Mouse (Mus musculus) lung, postnatal 36 days (tissue): Measurements from ENCODE around the gene A630089N07Rik.

Source experiments
- DNase-seq: peaks from one replicate; pipeline ENCODE4 v3.0.0; 2022; ENCODE audit warnings: mixed read lengths

A630089N07Rik gene

DNA sequence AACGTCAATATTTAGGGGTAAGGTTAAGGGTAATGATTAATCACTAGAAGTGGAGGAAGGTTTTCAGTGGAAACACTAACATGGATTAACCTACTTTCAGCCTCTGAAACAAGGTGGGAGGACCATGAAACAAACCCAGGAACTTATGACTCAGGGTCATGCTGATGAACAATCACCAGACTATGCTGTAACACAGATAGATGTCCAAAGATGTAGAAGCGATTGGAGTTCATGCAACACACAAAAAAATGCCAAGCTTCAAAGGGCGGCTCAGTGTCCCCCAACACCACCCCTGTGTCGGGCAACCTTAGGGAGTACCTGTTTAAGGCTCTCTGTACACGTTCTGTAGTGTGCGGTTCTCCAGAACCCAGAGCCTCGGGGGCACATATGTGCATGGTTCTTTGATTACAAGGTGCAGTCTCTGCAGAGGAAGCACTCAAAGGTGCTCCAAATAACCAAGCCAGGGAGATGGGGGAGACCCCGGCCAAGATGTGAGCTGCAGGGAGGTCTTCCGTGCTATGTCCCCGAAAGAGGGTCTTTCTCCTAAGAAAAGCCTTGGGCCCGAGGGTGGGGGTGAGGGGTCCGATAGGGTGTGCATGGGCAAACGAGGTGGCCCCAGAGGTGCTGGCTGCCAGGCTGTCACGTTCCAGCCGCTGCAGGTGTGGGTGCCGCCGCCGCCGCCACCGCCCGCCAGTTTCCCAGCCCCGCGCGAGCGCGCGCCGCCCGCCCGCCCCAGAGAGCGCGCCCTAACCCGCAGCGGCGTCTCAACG, 120.7 kb downstream of the A630089N07Rik start:
- DNase-seq: peak; percentile 29

DNA sequence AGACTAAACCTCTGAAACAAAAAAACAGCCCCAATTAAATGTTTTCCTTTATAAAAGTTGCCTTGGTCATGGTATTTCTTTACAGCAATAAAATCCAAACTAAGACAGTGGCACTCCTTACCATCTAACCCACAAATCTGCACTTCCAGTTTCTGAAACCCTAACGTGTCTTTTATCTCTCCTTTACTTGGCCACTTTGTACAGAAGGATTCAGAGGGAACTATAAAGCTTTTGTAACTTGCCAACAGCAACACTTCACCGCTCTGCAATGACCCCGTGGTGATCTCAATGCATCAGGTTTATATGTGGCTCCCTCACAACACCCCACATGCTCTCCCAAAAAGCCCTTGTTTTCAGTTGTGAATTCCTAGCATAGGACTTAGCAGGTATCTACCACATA, 121.9 kb downstream of the A630089N07Rik start:
- DNase-seq: no peak

DNA sequence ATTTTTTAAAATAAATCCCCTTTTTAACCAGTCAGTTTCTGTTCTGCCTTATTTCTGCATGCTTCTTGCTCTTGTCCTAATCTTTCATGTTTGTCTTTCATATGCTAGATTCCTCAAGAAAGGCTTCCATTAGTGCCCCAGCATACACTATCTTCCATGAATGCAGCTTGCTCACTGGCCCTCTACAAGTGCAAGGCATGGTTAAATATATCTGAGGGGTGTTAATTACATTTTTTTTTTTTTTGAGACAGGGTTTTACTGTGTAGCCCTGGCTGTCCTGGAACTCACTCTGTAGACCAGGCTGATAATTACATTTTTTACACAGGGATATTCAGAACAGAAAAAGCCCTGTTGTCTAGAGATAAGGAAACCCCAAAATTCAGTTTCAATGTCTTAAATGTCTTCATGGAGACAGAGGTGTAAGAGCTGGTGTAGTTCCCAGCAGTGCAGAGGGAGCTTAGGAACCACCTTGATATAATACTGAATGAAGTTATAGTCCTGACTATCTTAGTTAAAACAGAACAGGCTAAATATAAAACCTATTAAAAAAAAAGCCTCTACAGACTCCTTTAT, 123.8 kb downstream of the A630089N07Rik start:
- DNase-seq: no peak

DNA sequence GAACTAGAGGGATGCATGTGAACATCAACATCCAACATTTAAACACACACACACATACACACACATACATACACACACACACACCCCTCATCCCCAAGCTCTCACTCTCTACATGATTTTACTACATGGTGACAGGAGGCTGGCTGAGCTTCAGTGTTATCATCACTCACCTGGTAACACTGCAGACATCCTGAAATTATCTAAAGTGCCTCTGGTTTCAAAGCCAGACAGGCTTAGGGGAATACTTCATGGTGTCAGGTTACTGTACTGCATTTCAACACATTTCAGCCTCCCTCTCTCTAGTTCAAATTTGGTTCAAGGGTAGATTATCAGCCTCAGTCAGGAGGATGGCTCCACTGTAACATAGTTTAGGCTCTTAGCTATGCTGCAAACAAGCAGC, 124.6 kb downstream of the A630089N07Rik start:
- DNase-seq: no peak

DNA sequence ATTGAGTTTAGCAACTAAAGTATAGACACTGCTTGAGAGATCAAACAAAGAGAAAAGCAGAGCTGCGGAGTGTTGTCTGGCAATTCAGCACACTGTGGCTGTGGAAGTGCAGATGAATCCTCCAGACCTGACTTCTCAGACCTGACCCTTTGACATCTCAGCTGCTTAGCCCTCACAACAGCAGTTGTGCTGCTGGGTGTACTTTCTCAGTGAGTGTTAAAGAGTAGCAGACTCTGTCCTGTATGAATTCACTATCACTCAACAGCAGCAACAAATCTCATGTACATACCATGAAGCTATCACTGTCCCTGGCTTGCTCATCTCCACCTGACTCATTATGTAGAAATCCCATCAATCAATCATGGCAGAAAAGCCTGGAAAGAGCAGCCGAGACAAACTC, 126.2 kb downstream of the A630089N07Rik start:
- DNase-seq: no peak

DNA sequence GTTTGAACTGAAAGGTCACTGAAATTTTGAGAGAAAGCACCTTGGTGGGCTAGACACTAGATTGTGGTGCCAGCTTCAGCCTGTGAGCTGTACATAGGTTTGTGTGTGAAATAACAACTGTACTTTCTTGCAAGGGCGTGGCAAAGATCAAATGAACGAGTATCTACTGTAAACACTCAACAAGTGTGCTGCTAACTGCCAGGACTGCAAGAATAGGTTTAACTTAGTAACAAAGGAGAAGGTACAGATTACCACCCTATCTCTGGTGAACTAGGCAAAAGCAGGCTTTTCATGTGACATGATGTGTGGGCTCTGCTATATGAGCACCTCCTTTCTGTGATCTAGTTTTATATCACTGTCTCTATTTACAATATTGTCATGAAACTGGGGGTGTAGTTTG, 128.9 kb downstream of the A630089N07Rik start:
- DNase-seq: no peak

DNA sequence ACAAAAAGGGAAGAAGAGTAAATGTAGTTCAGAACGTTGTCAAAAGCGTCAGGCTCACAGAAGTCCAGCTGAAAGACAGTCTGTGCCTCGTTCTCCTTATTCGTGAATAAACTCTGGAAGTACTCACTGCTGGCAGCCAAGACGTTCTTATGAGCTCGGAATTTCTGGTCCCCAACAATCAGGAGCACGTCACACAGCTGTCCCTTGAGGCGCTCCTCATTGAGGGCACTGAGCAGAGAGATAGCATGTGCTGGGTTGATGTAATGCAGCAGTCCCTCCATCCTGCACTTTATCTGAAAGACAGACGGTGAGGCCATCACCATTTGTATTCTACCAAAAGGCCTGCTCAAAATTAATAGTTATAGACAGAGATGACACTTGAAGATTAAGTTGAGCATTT, 129.4 kb downstream of the A630089N07Rik start:
- DNase-seq: no peak

DNA sequence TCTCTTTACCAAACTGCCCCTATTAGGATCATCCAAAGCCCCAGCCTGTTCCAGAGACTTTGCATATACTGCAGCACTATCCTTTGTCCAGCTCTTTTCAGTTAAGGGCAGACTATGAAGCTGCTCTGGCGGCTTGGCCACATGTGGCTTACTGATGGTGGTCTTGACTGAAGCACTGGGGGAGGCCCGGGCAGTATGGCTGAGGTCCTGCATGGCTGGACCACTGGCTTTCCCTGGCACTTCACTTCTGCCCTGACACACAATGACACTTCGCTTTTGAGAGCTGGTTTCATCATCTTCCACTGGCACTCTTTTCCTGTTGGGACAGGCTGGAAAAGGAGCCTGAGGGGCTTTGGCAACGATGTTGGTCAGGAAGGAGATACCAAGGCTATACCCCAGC, 129.9 kb downstream of the A630089N07Rik start:
- DNase-seq: no peak
